Mouse (Mus musculus) lung, postnatal 0 days (tissue): ENCODE measurements around the gene Pcolce2.

Experiments
- CTCF ChIP-seq: IDR thresholded peaks from 2 replicates; pipeline ENCODE4 v1.5.1; 2016; ENCODE audit warnings: antibody characterized with exemption, mild to moderate bottlenecking
- EP300 ChIP-seq: IDR thresholded peaks from 2 replicates; pipeline ENCODE4 v1.6.1; 2016; ENCODE audit warnings: antibody characterized with exemption, mild to moderate bottlenecking, control low read depth

DNA sequence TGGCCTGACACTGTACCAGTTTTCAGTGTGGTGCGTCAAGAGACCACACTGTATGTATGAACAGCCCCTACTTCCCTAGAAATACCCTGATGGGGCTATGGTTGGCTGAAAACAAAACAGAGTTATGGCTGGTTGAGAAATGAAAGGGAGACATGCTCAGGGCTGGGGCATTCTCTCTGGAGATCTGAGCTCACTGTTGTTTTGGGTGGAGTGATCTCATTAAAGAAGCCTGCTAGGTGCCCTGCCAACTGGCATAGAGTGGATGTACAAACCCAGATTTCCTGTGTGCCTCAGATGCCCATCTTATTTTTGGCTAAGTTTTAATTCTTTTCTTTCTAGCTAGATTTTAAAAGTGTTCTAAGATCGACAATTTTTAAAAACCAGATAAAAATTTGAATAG, 20.5 kb downstream of the Pcolce2 start:
- no peak for TF ChIP-seq EP300
- no peak for TF ChIP-seq CTCF
